Mouse (Mus musculus): Measurements from ENCODE around the gene Sh2d1a. TPM values are rescaled to one million over a fixed set of nuclear protein-coding genes. Genes with fewer than 3 reads are reported as not detected.
A peak's percentile ranks its signal among the peaks of the same experiment; 100 is the strongest.

Gene Sh2d1a
- polyA plus RNA-seq, 1 experiment from 2014 or later = 0.57 TPM

DNA sequence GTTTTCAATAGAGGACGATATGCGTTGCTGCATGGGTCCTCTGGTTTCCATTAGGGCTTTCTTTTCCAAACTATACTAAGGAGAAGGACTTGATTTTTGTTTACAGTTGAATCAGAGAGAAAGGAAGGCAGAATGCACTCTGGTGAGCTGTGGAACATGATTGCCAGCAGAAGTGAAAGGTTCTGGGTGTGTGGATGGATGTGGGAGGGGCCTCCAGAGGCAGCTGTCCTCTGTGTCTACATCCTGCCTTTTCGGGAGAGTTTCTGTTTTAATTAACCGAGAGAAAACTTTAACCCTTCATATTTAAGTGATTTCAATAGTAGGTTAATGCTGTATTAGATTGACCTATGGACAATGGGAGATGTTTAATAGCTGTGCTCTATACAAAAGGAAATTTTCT, 46.3 kb downstream of the Sh2d1a start:
- no peak for ATAC-seq (ENCODE audit: low FRiP score)
- Histone ChIP-seq H3K27me3 (no peaks in the 10 kb centered on the region), H3K4me2 (replicated peaks) (no peak overlapping the region), H3K36me3 (no peaks in the 10 kb centered on the region), H3K9ac (no peak overlapping the region), H3K4me1 (no peaks in the 10 kb centered on the region), H3K4me3 (no peak overlapping the region), H3K27ac (no peak overlapping the region), H3K9me3 (replicated peaks) (no peaks in the 10 kb centered on the region)
- WGBS = 72% methylated on average over 4 of the region's 4 CpGs

DNA sequence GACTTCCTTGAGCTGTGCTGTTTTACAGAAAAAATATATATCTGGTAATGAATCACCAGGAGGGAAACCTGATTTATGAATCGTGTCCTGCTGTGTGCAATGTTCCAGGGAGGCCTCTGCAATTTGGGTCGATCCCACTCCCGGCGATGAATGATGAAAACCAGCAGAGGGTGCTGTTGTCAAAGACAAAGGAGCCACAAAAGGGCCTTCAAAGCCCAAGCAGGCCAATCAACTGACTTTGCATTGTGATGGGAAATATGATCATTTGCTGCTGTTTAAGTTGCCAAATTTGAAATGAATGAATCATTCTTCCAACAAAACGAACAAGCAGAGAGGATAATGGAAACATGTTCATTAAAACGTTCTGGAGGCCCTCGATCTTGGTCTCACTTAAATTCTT, 55.0 kb downstream of the Sh2d1a start:
- Histone ChIP-seq H3K9me3 (replicated peaks) (no peaks in the 10 kb centered on the region), H3K4me3 (no peak overlapping the region), H3K4me1 (no peaks in the 10 kb centered on the region), H3K27ac (no peak overlapping the region), H3K4me2 (replicated peaks) (no peak overlapping the region), H3K27me3 (no peaks in the 10 kb centered on the region), H3K9ac (no peak overlapping the region), H3K36me3 (no peaks in the 10 kb centered on the region)
- ATAC-seq (ENCODE audit: low FRiP score) = peak; percentile 52; the same call in 1 of the 2 replicates
- WGBS = 19% methylated on average over 7 of the region's 7 CpGs

DNA sequence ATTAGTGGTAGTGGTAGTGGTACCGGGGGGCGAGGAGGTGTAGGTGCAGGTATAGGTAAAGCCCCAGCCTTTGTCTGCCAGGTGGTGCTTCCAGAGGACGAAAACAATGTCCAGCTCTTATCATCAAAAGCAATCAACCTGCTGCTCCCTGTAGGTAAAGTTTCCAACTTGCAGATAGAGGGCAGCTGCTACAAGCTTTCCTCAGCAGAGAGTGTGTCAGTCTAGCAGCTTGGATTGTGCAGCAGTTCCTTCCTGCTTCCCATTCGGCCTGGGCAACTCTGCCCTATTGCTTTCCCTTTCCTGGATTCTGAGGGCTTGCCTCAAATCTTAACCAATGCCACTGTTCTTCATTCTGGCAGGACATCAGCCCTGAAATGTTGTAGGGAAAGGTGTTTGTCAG, 56.4 kb downstream of the Sh2d1a start:
- H3K9ac ChIP-seq = no peak overlapping the region
- H3K4me3 ChIP-seq = no peak overlapping the region
- no peaks in the 10 kb centered on the region for H3K27me3 ChIP-seq
- H3K36me3 ChIP-seq = no peaks in the 10 kb centered on the region
- H3K27ac ChIP-seq = no peak overlapping the region
- WGBS = 68% methylated on average over 4 of the region's 4 CpGs
- ATAC-seq (ENCODE audit: low FRiP score) = no peak
- H3K4me1 ChIP-seq = no peaks in the 10 kb centered on the region
- H3K9me3 ChIP-seq (replicated peaks) = no peaks in the 10 kb centered on the region
- H3K4me2 ChIP-seq (replicated peaks) = no peak overlapping the region

Other genes starting within 250 kb of the Sh2d1a start
- not detected in 2 replicates for gene Tex13c2, start 12.8 kb upstream of the Sh2d1a start, polyA plus RNA-seq (2016; fragmentation: Nextera tagmentation; extraction: Ambion mirVana)

Measured in hindbrain, embryonic 12.5 days (tissue).